Mouse (Mus musculus): ENCODE data around the gene Slc47a2. TPM values are rescaled to one million over a fixed set of nuclear protein-coding genes. Genes with fewer than 3 reads are reported as not detected.

Gene Slc47a2
- total RNA-seq (2023), result not detected in 2 replicates

GRCm38 (mm10) chr11:61342505-61343420, at the start of gene Slc47a2:
Gene Slc47a2, minus strand, starts transcription at chr11:61342860.

GRCm38 (mm10) chr11:61377881-61378613, 35.4 kb upstream of the Slc47a2 start, which contains the start of gene Slc47a1:
Gene Slc47a1, minus strand, starts transcription at chr11:61378345.

GRCm38 (mm10) chr11:61266551-61267533, 75.8 kb downstream of the Slc47a2 start, which contains the start of gene Aldh3a2:
Gene Aldh3a2, minus strand, starts transcription at chr11:61267464.

Other genes starting within 250 kb of the Slc47a2 start
- 18.0 and 19.6 TPM in 2 replicates for gene Tnfrsf13b, start 216.1 kb downstream of the Slc47a2 start, total RNA-seq (2023)
- 70.4 and 83.2 TPM in 2 replicates for gene Usp22, start 167.8 kb downstream of the Slc47a2 start, total RNA-seq (2023)
- gene Aldh3a1, start 135.3 kb downstream of the Slc47a2 start, total RNA-seq (2023), result not detected in 2 replicates
- 72.6 and 108 TPM in 2 replicates for gene Aldh3a2, start 75.4 kb downstream of the Slc47a2 start, total RNA-seq (2023)
- gene Slc47a1, start 35.5 kb upstream of the Slc47a2 start, total RNA-seq (2023), result not detected in 2 replicates
- not detected in 2 replicates for gene Rnf112, start 111.3 kb upstream of the Slc47a2 start, total RNA-seq (2023)
- gene Mfap4, start 142.6 kb upstream of the Slc47a2 start, total RNA-seq (2023), result not detected in 2 replicates
- 42.8 and 48.1 TPM in 2 replicates for gene Mapk7, start 151.5 kb upstream of the Slc47a2 start, total RNA-seq (2023)
- gene B9d1, start 162.3 kb upstream of the Slc47a2 start, total RNA-seq (2023), result not detected in 2 replicates
- 0.59 TPM in 1 of 2 replicates, not detected in the other for gene Epn2, start 236.8 kb upstream of the Slc47a2 start, total RNA-seq (2023)